Comparison of ENCODE assay signal across 19 mouse cellular contexts in genomic region chr8:108937904-108938455, GRCm38 (mm10).
DNase-seq lines count a peak whose midpoint lies in the region; ATAC-seq lines count a peak whose summit lies in the region.
"Had no signal": no experiment of that assay in that cellular context is flagged by ENCODE, and none has a peak within 500 bp of the region (broad histone marks: within the 10 kb centered on the region; RNA-seq: fewer than 3 reads in every experiment).

No protein-coding gene starts in this region.

- ATAC-seq in midbrain, embryonic 11.5 days (ENCODE audit: low FRiP score): no peak
- no peak for ATAC-seq in forebrain, embryonic 14.5 days
- ATAC-seq in neural tube, embryonic 15.5 days (ENCODE audit: low FRiP score): peak; percentile 49; the same call in 1 of the 2 replicates
- no peak for ATAC-seq in CD4-positive, CD25-positive, alpha-beta regulatory T cell, adult 4 months

- no peak overlapping the region for H3K4me3 ChIP-seq in midbrain, embryonic 10.5 days
- H3K4me3 ChIP-seq in midbrain, embryonic 11.5 days (ENCODE audit: low read depth, low read length): no peak overlapping the region
- no peak overlapping the region for H3K4me3 ChIP-seq in forebrain, embryonic 14.5 days (ENCODE audit: low read depth, low read length)
- H3K4me3 ChIP-seq in limb, embryonic 10.5 days: no peak overlapping the region
- H3K4me3 ChIP-seq in neural tube, embryonic 15.5 days (replicated peaks): no peak overlapping the region
- H3K4me3 ChIP-seq: heart, embryonic 10.5 days; liver, embryonic 15.5 days; stomach, embryonic 15.5 days had no signal

- 0 out of 2 replicates have a peak overlapping the region, but pooled peaks have one; percentile 17 for H3K27ac ChIP-seq in midbrain, embryonic 10.5 days (replicated peaks)
- no peak overlapping the region for H3K27ac ChIP-seq in midbrain, embryonic 11.5 days (ENCODE audit: low read depth, low read length)
- H3K27ac ChIP-seq in forebrain, embryonic 14.5 days (ENCODE audit: low read depth, low read length): peak overlapping the region; percentile 34
- peak overlapping the region; percentile 48; the same call in 1 of the 2 replicates for H3K27ac ChIP-seq in limb, embryonic 10.5 days
- no peak overlapping the region for H3K27ac ChIP-seq in neural tube, embryonic 15.5 days (replicated peaks)
- H3K27ac ChIP-seq: heart, embryonic 10.5 days; kidney, postnatal 0 days; liver, embryonic 15.5 days; macrophage; stomach, embryonic 15.5 days had no signal

- peaks cover 90% of the 10 kb centered on the region for H3K36me3 ChIP-seq in midbrain, embryonic 10.5 days
- H3K36me3 ChIP-seq in midbrain, embryonic 11.5 days (ENCODE audit: control insufficient read depth, insufficient read depth, low read length): peaks cover 6% of the 10 kb centered on the region
- peaks cover 15% of the 10 kb centered on the region for H3K36me3 ChIP-seq in forebrain, embryonic 14.5 days (ENCODE audit: control insufficient read depth, insufficient read depth, low read length)
- H3K36me3 ChIP-seq in limb, embryonic 10.5 days: peaks cover 87% of the 10 kb centered on the region
- peaks cover 12% of the 10 kb centered on the region; the same call in 1 of the 2 replicates for H3K36me3 ChIP-seq in neural tube, embryonic 15.5 days
- H3K36me3 ChIP-seq: liver, embryonic 15.5 days had no signal

- H3K9ac ChIP-seq in midbrain, embryonic 11.5 days (ENCODE audit: low read length): no peak overlapping the region
- H3K9ac ChIP-seq in forebrain, embryonic 14.5 days (ENCODE audit: low read length): no peak overlapping the region
- H3K9ac ChIP-seq in neural tube, embryonic 15.5 days (replicated peaks): no peak overlapping the region
- H3K9ac ChIP-seq: liver, embryonic 15.5 days; stomach, embryonic 15.5 days had no signal

- H3K4me2 ChIP-seq in midbrain, embryonic 11.5 days: no peak overlapping the region
- no peak overlapping the region for H3K4me2 ChIP-seq in forebrain, embryonic 14.5 days (ENCODE audit: low read length)
- no peak overlapping the region for H3K4me2 ChIP-seq in neural tube, embryonic 15.5 days
- H3K4me2 ChIP-seq: liver, embryonic 15.5 days; stomach, embryonic 15.5 days had no signal

- peaks cover 13% of the 10 kb centered on the region; the same call in 1 of the 2 replicates for H3K9me3 ChIP-seq in midbrain, embryonic 10.5 days (replicated peaks)
- peaks cover 3% of the 10 kb centered on the region; the same call in 1 of the 2 replicates for H3K9me3 ChIP-seq in midbrain, embryonic 11.5 days (ENCODE audit: control insufficient read depth, low read length)
- H3K9me3 ChIP-seq in forebrain, embryonic 14.5 days (replicated peaks; ENCODE audit: control insufficient read depth, low read length): no peaks in the 10 kb centered on the region
- H3K9me3 ChIP-seq in limb, embryonic 10.5 days (replicated peaks): no peaks in the 10 kb centered on the region
- H3K9me3 ChIP-seq in neural tube, embryonic 15.5 days (replicated peaks): no peaks in the 10 kb centered on the region
- H3K9me3 ChIP-seq: heart, embryonic 10.5 days; liver, embryonic 15.5 days; stomach, embryonic 15.5 days had no signal

- no peak for DNase-seq in midbrain, embryonic 10.5 days (ENCODE audit: low spot score)
- no peak for DNase-seq in midbrain, embryonic 11.5 days (ENCODE audit: low spot score, missing footprints)
- DNase-seq in forebrain, embryonic 14.5 days (ENCODE audit: low spot score): peak; percentile 33
- no peak for DNase-seq in limb, embryonic 10.5 days (ENCODE audit: low spot score)
- DNase-seq in adrenal gland, postnatal 10 days: no peak
- DNase-seq: adrenal gland, adult 2 months; B cell, adult 2 months; cerebellum, postnatal 14 days; gastrocnemius, postnatal 36 days; kidney, adult 18-20 months; right cerebral cortex, postnatal 14 days; thymus, adult 18-20 months had no signal

- H3K4me1 ChIP-seq in midbrain, embryonic 10.5 days: peaks cover 33% of the 10 kb centered on the region
- peaks cover 7% of the 10 kb centered on the region for H3K4me1 ChIP-seq in midbrain, embryonic 11.5 days (ENCODE audit: control insufficient read depth, insufficient read depth, low read length)
- H3K4me1 ChIP-seq in forebrain, embryonic 14.5 days (ENCODE audit: control insufficient read depth, insufficient read depth, low read length): peaks cover 17% of the 10 kb centered on the region
- H3K4me1 ChIP-seq in limb, embryonic 10.5 days: peaks cover 41% of the 10 kb centered on the region
- peaks cover 25% of the 10 kb centered on the region for H3K4me1 ChIP-seq in neural tube, embryonic 15.5 days
- H3K4me1 ChIP-seq: liver, embryonic 15.5 days; stomach, embryonic 15.5 days had no signal

- 80% methylated on average over 8 of the region's 8 CpGs for WGBS in midbrain, embryonic 10.5 days
- WGBS in midbrain, embryonic 11.5 days: 80% methylated on average over 8 of the region's 8 CpGs
- 39% methylated on average over 8 of the region's 8 CpGs for WGBS in forebrain, embryonic 14.5 days
- 60% methylated on average over 8 of the region's 8 CpGs for WGBS in limb, embryonic 10.5 days
- WGBS in neural tube, embryonic 15.5 days: 60% methylated on average over 8 of the region's 8 CpGs

- H3K27me3 ChIP-seq in midbrain, embryonic 10.5 days (ENCODE audit: low read depth, poor library complexity, severe bottlenecking): no peaks in the 10 kb centered on the region
- H3K27me3 ChIP-seq in midbrain, embryonic 11.5 days (ENCODE audit: control insufficient read depth, insufficient read depth, low read length): no peaks in the 10 kb centered on the region
- no peaks in the 10 kb centered on the region for H3K27me3 ChIP-seq in forebrain, embryonic 14.5 days (replicated peaks; ENCODE audit: control insufficient read depth, insufficient read depth, low read length)
- no peaks in the 10 kb centered on the region for H3K27me3 ChIP-seq in limb, embryonic 10.5 days (ENCODE audit: low read depth, poor library complexity, severe bottlenecking)
- H3K27me3 ChIP-seq in neural tube, embryonic 15.5 days (replicated peaks): no peaks in the 10 kb centered on the region
- H3K27me3 ChIP-seq: liver, embryonic 15.5 days; stomach, embryonic 15.5 days had no signal

Comparison
In these comparisons a context has a peak if more than half of its experiments do, and no peak if none do; other contexts are left out.
1. H3K27ac ChIP-seq: peak in midbrain, embryonic 10.5 days (single experiment), forebrain, embryonic 14.5 days (single experiment) and limb, embryonic 10.5 days (single experiment); none in midbrain, embryonic 11.5 days (single experiment) and neural tube, embryonic 15.5 days (single experiment).